Mouse (Mus musculus) limb, embryonic 11.5 days (tissue): ENCODE data around the gene Cds2. TPM values are rescaled to one million over a fixed set of nuclear protein-coding genes. Genes with fewer than 3 reads are reported as not detected.
"Not testable (repeated sequence)": the region's sequence is repeated elsewhere in the genome, so short reads cannot be mapped to it uniquely, and the experiment has no call there.

Experiments
- ATAC-seq: fragments of 200-750 bp; cut with Nextera tagmentation; 2 replicates; pipeline ENCODE4 v1.8.0; 2017; ENCODE audit warnings: low read depth; ENCODE audit not compliant: insufficient number of reproducible peaks, low FRiP score, low TSS enrichment
- DNase-seq: peaks from one replicate; pipeline ENCODE4 v3.0.0-alpha.2; 2015; ENCODE audit warnings: low spot score
- H3K27ac ChIP-seq: fragments of 300-500 bp; sonication (generic); replicated peaks from 2 replicates; pipeline ENCODE4 v1.5.1; 2014; ENCODE audit warnings: low read depth, mild to moderate bottlenecking, low read length
- H3K27me3 ChIP-seq: fragments of 300-500 bp; sonication (generic); 2 replicates; pipeline ENCODE4 v1.6.1; 2014; ENCODE audit warnings: mild to moderate bottlenecking, low read length, mixed read lengths; ENCODE audit not compliant: control insufficient read depth, insufficient read depth
- H3K36me3 ChIP-seq: fragments of 300-500 bp; sonication (generic); 2 replicates; pipeline ENCODE4 v1.6.1; 2014; ENCODE audit warnings: mild to moderate bottlenecking, low read length, moderate library complexity, mixed read lengths; ENCODE audit not compliant: control insufficient read depth, insufficient read depth
- H3K4me1 ChIP-seq: fragments of 300-500 bp; sonication (generic); 2 replicates; pipeline ENCODE4 v1.6.1; 2014; ENCODE audit warnings: low read length, mixed read lengths; ENCODE audit not compliant: control insufficient read depth, insufficient read depth
- H3K4me2 ChIP-seq: fragments of 300-500 bp; sonication (generic); 2 replicates; pipeline ENCODE4 v1.6.1; 2014; ENCODE audit warnings: low read depth, mild to moderate bottlenecking, moderate library complexity; ENCODE audit not compliant: severe bottlenecking
- H3K4me3 ChIP-seq: fragments of 300-500 bp; sonication (generic); 2 replicates; pipeline ENCODE4 v1.5.1; 2014; ENCODE audit warnings: low read depth, low read length
- H3K9ac ChIP-seq: fragments of 300-500 bp; sonication (generic); 2 replicates; pipeline ENCODE4 v1.6.1; 2014; ENCODE audit warnings: mild to moderate bottlenecking, low read length
- H3K9me3 ChIP-seq: fragments of 300-500 bp; sonication (generic); 2 replicates; pipeline ENCODE4 v1.6.1; 2016; ENCODE audit warnings: low read length; ENCODE audit not compliant: control insufficient read depth
- WGBS: fragments of 180-500 bp; shearing (Covaris S2); extraction: QIAGEN DNeasy Blood & Tissue Kit; methylation state at CpG from one replicate; pipeline ENCODE4 v1.1.7; 2014; 5-methylcytosine and 5-hydroxymethylcytosine counted together
- polyA plus RNA-seq: library from polyadenylated mRNA; unstranded; fragments of >200 nt; fragmentation: Nextera tagmentation; extraction: Ambion mirVana; gene quantifications from 2 replicates; pipeline ENCODE4 v1.2.1, GENCODE M21; 2014

The Cds2 gene
- polyA plus RNA-seq, 1 experiment from 2014 or later: 27.4 TPM

DNA sequence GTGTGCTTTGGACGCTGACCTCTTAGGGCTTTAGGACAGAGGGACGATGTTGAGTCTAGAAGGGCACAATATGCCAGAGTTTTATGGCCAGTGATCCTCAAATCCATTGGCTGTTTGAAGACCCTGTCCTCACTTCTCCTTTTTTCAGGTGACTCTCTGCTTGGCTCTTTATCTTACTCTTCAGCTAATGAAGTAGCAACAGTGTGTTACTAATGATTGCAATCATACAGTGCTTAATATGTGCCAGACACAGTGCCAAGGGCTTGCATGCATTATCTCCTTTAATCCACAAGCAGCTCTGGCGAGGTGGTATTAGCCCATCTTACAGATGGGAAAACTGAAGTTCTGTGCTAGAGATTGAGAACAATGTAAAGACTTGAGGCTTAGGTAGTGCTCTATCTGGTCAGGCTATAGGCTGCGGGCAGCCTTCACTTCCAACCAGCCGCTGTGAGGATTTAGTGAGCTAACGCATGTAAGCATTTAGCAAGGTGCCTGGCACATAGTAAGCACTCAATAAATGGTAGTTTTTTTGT is 46.5 kb downstream of the Cds2 start:
- Histone ChIP-seq H3K27ac (no peak overlapping the region), H3K9ac (no peak overlapping the region), H3K27me3 (no peaks in the 10 kb centered on the region), H3K36me3 (peaks cover 2% of the 10 kb centered on the region; the same call in 1 of the 2 replicates), H3K9me3 (no peaks in the 10 kb centered on the region), H3K4me2 (no peak overlapping the region), H3K4me1 (no peaks in the 10 kb centered on the region), H3K4me3 (no peak overlapping the region)
- WGBS: 91% methylated on average over 6 of the region's 6 CpGs
- DNase-seq (no peak), ATAC-seq (no peak)

DNA sequence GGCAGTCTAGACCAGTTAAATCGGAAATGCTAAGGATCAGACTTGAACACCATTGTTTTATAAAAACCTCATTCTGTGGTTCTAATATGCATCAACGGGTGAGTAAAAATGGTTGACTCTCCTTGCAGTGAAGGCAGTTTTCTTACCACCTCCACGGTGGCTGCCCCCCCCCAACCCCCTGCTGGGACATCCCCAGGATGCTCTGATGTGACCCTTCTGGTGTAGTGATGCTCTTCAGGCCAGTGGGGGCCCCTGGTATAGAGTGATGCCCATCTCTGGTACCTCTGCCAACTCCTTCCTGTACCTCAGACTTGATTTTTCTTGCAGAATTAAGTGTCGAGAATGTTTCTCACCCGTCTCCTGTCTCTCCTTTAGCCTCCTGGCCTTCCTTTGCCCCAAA is 49.7 kb downstream of the Cds2 start:
- Histone ChIP-seq H3K4me3 (no peak overlapping the region), H3K9me3 (no peaks in the 10 kb centered on the region), H3K9ac (no peak overlapping the region), H3K4me2 (no peak overlapping the region), H3K27me3 (no peaks in the 10 kb centered on the region), H3K36me3 (peaks cover 2% of the 10 kb centered on the region; the same call in 1 of the 2 replicates), H3K4me1 (no peaks in the 10 kb centered on the region), H3K27ac (no peak overlapping the region)
- ATAC-seq: no peak
- WGBS: 72% methylated on average over 5 of the region's 5 CpGs
- DNase-seq: no peak

DNA sequence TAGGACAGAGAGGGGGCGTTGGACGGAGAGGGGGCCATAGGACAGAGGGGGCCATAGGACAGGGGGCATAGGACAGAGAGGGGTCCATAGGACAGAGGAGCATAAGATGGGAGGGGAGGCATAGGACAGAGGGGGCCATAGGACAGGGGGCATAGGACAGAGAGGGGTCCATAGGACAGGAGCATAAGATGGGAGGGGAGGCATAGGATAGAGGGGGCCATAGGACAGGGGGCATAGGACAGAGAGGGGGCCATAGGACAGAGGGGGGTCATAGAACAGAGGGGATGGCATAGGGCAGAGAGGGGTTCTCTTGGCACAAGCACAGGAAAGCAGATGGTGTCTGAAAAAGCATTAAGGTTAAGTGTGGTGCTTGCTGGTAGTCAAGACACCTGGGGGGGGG is 50.6 kb downstream of the Cds2 start:
- H3K4me1 ChIP-seq: no peaks in the 10 kb centered on the region
- H3K4me3 ChIP-seq: no peak overlapping the region
- no peak for DNase-seq
- H3K4me2 ChIP-seq: no peak overlapping the region
- no peak for ATAC-seq
- H3K27ac ChIP-seq: no peak overlapping the region
- H3K36me3 ChIP-seq: 0 out of 2 replicates have a peak, but pooled peaks cover 2% of the 10 kb centered on the region
- no peaks in the 10 kb centered on the region for H3K9me3 ChIP-seq
- WGBS: 96% methylated on average over 2 of the region's 2 CpGs
- no peaks in the 10 kb centered on the region for H3K27me3 ChIP-seq
- H3K9ac ChIP-seq: no peak overlapping the region

DNA sequence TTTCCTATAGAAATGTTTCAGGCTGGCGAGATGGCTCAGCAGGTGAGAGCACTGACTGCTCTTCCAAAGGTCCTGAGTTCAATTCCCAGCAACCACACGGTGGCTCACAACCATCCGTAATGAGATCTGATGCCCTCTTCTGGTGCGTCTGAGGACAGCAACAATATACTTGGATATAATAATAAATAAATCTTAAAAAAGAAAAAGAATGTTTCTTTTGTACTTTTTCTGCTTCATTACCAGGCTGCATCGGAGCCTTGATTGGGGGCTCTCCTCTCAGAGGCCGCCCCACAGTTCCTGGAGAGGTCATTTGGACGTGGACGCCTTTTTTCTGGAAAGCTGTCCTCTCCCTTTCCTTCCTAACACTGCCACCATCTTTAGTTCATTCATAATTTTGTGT is 51.1 kb downstream of the Cds2 start:
- not testable (repeated sequence) for DNase-seq, H3K27me3 ChIP-seq, H3K4me2 ChIP-seq, H3K36me3 ChIP-seq, H3K27ac ChIP-seq, H3K4me1 ChIP-seq, H3K4me3 ChIP-seq, H3K9me3 ChIP-seq, H3K9ac ChIP-seq, ATAC-seq
- WGBS: 88% methylated on average over 8 of the region's 8 CpGs

DNA sequence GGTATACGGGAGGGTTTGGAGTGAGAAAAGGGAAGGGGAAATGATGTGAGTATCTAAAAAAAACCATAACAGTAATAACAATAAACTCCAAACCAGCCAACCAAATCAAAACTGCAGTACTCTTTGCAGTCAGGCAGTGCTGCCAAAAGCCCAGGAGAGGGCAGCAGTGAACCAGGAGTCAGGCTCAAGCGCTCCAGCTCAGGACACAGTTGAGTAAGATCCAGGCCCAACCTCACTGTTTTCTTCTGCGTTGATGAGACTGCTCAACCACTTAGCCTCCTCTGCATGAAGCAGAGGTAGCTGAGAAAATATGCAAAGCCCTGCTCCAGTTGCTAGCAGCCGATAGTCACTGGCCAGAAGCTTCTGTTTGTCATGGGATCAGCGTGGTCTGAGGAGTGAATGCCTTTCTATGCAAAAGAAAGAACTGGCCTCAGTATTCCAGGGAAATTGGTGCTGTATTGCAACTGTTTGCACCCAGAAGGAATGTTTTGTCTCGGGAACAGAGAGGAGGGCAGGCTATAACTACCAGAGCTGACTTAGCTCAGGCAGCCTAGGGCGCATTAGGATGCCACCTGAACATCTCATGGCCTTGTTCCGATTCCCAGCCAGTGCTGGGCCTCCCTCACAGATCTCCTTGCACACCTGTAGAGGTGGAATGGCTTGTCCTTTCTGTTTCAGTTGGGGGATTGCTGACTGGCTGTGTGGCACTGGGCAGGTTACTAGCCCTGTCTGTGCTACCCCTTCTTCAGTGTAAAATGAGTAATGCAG is 53.3 kb downstream of the Cds2 start:
- Histone ChIP-seq H3K4me3 (no peak overlapping the region), H3K4me1 (no peaks in the 10 kb centered on the region), H3K4me2 (no peak overlapping the region), H3K9me3 (no peaks in the 10 kb centered on the region), H3K27ac (no peak overlapping the region), H3K36me3 (0 out of 2 replicates have a peak, but pooled peaks cover 2% of the 10 kb centered on the region), H3K27me3 (no peaks in the 10 kb centered on the region), H3K9ac (no peak overlapping the region)
- WGBS: 43% methylated on average over 8 of the region's 8 CpGs
- DNase-seq (peak; percentile 76), ATAC-seq (peak; percentile 68; the same call in 1 of the 2 replicates)

DNA sequence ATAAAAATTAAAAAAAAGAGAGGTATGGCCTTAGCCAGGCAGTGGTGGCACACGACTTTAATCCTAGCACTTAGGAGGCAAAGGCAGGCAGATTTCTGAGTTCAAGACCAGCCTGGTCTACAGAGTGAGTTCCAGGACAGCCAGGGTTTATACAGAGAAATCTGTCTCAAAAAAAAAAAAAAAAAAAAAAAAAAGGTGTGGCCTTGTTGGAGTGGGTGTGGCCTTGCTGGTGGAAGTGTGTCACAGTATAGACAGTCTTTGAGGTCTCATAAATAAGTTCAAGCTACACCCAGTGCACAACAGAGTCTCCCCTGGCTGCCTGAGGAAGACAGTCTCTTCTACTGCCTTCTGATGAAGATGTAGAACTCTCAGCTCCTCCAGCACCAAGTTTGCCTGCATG is 54.2 kb downstream of the Cds2 start:
- H3K9me3 ChIP-seq: no peaks in the 10 kb centered on the region
- WGBS: 84% methylated on average over 1 of the region's 1 CpGs
- no peak overlapping the region for H3K4me3 ChIP-seq
- no peak overlapping the region for H3K27ac ChIP-seq
- no peak overlapping the region for H3K9ac ChIP-seq
- H3K27me3 ChIP-seq: no peaks in the 10 kb centered on the region
- no peaks in the 10 kb centered on the region for H3K4me1 ChIP-seq
- H3K36me3 ChIP-seq: no peaks in the 10 kb centered on the region
- H3K4me2 ChIP-seq: no peak overlapping the region
- DNase-seq: no peak
- ATAC-seq: no peak

DNA sequence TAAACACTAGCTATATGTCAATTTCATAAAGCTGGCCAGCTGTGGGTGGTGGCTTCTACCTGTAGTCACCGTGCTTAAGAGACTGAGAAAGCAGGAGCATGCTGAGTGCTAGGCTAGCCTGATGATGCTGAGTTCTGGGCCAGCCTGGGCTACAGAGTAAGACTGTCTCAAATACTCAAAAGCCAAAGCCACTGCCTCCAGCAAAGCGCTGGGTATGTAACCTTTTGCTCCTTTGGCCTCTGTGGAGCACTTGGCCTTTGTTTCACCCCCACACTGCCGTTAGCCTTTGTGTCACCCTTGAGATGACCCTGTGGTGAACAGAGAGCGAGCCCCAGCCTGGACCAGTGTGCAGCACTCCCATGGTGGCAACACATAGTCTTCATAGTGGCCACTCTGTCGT is 57.6 kb downstream of the Cds2 start:
- WGBS: 80% methylated on average over 5 of the region's 5 CpGs
- no peak overlapping the region for H3K9ac ChIP-seq
- DNase-seq: no peak
- ATAC-seq: no peak
- no peak overlapping the region for H3K4me2 ChIP-seq
- no peaks in the 10 kb centered on the region for H3K36me3 ChIP-seq
- no peak overlapping the region for H3K27ac ChIP-seq
- H3K4me1 ChIP-seq: no peaks in the 10 kb centered on the region
- H3K9me3 ChIP-seq: no peaks in the 10 kb centered on the region
- H3K4me3 ChIP-seq: no peak overlapping the region
- H3K27me3 ChIP-seq: no peaks in the 10 kb centered on the region

DNA sequence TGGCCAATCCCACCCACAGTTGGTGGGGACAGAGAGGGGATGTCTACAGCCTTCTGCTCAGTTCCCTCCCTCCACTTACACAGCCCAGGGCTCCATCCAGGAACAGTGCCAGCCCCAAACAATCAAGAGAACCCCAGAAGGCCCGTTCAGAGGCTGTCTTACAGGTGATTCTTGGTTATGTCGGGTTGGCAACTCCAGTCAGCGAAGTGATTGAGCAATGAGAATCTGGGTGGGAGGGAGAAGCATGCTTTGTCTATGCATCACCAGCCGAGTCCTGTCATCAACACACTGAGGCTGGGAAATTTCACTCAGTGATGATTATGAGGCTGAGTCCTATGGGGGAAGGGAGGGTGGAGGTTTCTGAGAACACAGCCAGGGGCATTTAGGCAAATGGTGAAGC is 60.6 kb downstream of the Cds2 start:
- ATAC-seq: no peak

More for the DNA sequence above, 60.6 kb downstream of the Cds2 start:
- Histone ChIP-seq H3K4me3 (no peak overlapping the region), H3K27me3 (no peaks in the 10 kb centered on the region), H3K9ac (no peak overlapping the region), H3K27ac (no peak overlapping the region), H3K36me3 (no peaks in the 10 kb centered on the region), H3K9me3 (no peaks in the 10 kb centered on the region), H3K4me1 (no peaks in the 10 kb centered on the region), H3K4me2 (no peak overlapping the region)
- 79% methylated on average over 4 of the region's 4 CpGs for WGBS
- DNase-seq: no peak
